16 mouse cellular contexts compared by ENCODE assay signal in genomic region chr11:61660001-61660400, GRCm38 (mm10). TPM values are rescaled to one million over a fixed set of nuclear protein-coding genes. Genes with fewer than 3 reads are reported as not detected.
"Had no signal": no experiment of that assay in that cellular context is flagged by ENCODE, and none has a peak within 500 bp of the region (broad histone marks: within the 10 kb centered on the region; RNA-seq: fewer than 3 reads in every experiment).

No protein-coding gene starts in this region.

- H3K4me2 ChIP-seq: limb, embryonic 13.5 days; neural tube, embryonic 15.5 days; stomach, embryonic 15.5 days had no signal

- H3K36me3 ChIP-seq: limb, embryonic 13.5 days; midbrain, embryonic 10.5 days; neural tube, embryonic 15.5 days; stomach, embryonic 15.5 days had no signal

- H3K9ac ChIP-seq: limb, embryonic 13.5 days; liver, embryonic 14.5 days; neural tube, embryonic 15.5 days; stomach, embryonic 15.5 days had no signal

- H3K27me3 ChIP-seq: limb, embryonic 13.5 days; neural tube, embryonic 15.5 days; stomach, embryonic 15.5 days had no signal

- H3K27ac ChIP-seq: kidney, postnatal 0 days; limb, embryonic 13.5 days; liver, embryonic 14.5 days; neural tube, embryonic 15.5 days; stomach, embryonic 15.5 days had no signal

- H3K4me3 ChIP-seq: limb, embryonic 13.5 days; midbrain, embryonic 10.5 days; myocyte; neural tube, embryonic 15.5 days; stomach, embryonic 15.5 days had no signal

- H3K4me1 ChIP-seq: neural tube, embryonic 15.5 days; stomach, embryonic 15.5 days had no signal

- DNase-seq: kidney, adult 9 months; kidney, postnatal 36 days; layer of hippocampus, adult 9-11 months; layer of hippocampus, postnatal 36 days; lung, adult 18-20 months; lung, postnatal 4 days; midbrain, embryonic 14.5 days; right cerebral cortex, adult 18-20 months had no signal

- H3K9me3 ChIP-seq: limb, embryonic 13.5 days; midbrain, embryonic 10.5 days; neural tube, embryonic 15.5 days; stomach, embryonic 15.5 days had no signal

RNA-seq across cellular contexts. Expression of gene Fam83g, which starts 23.9 kb away (rescaled TPM):
- total RNA-seq: layer of hippocampus, postnatal 36 days; megakaryocyte, adult 5-6 weeks had no signal
- polyA plus RNA-seq: myocyte had no signal
